Mouse (Mus musculus) lung, adult 2 months (tissue): Measurements from ENCODE around the gene R3hdm1.

Source experiments
- CTCF ChIP-seq: fragments of 200-500 bp; IDR thresholded peaks from 2 replicates; pipeline ENCODE4 v1.5.1; 2011; ENCODE audit warnings: mild to moderate bottlenecking, low read length, control low read depth; ENCODE audit not compliant: insufficient read depth
- POLR2A ChIP-seq: fragments of 200-500 bp; IDR thresholded peaks from 2 replicates; pipeline ENCODE4 v1.6.1; 2011; ENCODE audit warnings: low read depth, mild to moderate bottlenecking, control low read depth, low read length, borderline replicate concordance; ENCODE audit errors: extremely low read depth

DNA sequence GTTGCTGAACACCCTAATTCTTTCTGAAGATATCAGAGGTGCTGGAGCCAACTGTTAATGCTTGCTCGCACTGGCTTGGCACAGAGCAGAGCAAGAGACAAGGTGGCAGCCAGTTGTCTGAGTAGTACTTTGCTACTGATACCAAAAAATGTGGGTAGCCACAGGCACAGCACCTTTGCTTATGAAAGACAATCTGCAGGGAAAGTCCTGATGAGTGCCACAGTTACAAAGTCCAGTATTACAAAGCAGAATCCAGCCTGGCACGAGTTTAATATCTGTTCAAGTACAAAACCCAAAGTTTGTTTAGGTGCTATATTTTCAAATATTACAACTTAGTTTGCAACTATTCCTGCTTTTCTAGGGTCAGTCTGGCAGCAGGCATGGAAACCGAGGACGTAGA, 132.1 kb downstream of the R3hdm1 start:
- TF ChIP-seq POLR2A (no peak), CTCF (no peak)
